34 mouse cellular contexts compared by ENCODE assay signal in genomic region chr11:7933611-7934010, GRCm38 (mm10).
"Had no signal": no experiment of that assay in that cellular context is flagged by ENCODE, and none has a peak within 500 bp of the region (broad histone marks: within the 10 kb centered on the region; RNA-seq: fewer than 3 reads in every experiment).

No protein-coding gene starts in this region.

- H3K4me1 ChIP-seq: heart, embryonic 12.5 days; heart, embryonic 13.5 days; heart, embryonic 15.5 days; hindbrain, embryonic 10.5 days; hindbrain, embryonic 12.5 days; hindbrain, embryonic 13.5 days; hindbrain, embryonic 15.5 days; intestine, embryonic 15.5 days; kidney, embryonic 15.5 days had no signal

- DNase-seq: heart, postnatal 10 days; heart, postnatal 14 days; heart, postnatal 36 days; heart, postnatal 4 days; kidney, adult 11 months; kidney, adult 18-20 months; kidney, adult 2 months; kidney, adult 8-10 months; kidney, adult 9 months; kidney, postnatal 10 days; kidney, postnatal 14 days; kidney, postnatal 25 days; kidney, postnatal 36 days; kidney, postnatal 4 days; layer of hippocampus, adult 9-11 months; layer of hippocampus, postnatal 36 days had no signal

- H3K4me3 ChIP-seq: heart, embryonic 12.5 days; heart, embryonic 13.5 days; heart, embryonic 15.5 days; hindbrain, embryonic 10.5 days; hindbrain, embryonic 12.5 days; hindbrain, embryonic 13.5 days; hindbrain, embryonic 15.5 days; intestine, embryonic 15.5 days; kidney, embryonic 15.5 days; layer of hippocampus, adult 2 months had no signal

- H3K9ac ChIP-seq: heart, embryonic 12.5 days; heart, embryonic 13.5 days; heart, embryonic 15.5 days; hindbrain, embryonic 12.5 days; hindbrain, embryonic 13.5 days; hindbrain, embryonic 14.5 days; hindbrain, embryonic 15.5 days; intestine, embryonic 15.5 days; kidney, embryonic 15.5 days had no signal

- H3K27ac ChIP-seq: heart, embryonic 13.5 days; heart, embryonic 15.5 days; hindbrain, embryonic 10.5 days; hindbrain, embryonic 12.5 days; hindbrain, embryonic 13.5 days; hindbrain, embryonic 14.5 days; hindbrain, embryonic 15.5 days; hindbrain, postnatal 0 days; intestine, embryonic 15.5 days; kidney, embryonic 15.5 days; kidney, postnatal 0 days; layer of hippocampus, adult 2 months had no signal

- H3K9me3 ChIP-seq: heart, embryonic 12.5 days; heart, embryonic 13.5 days; heart, embryonic 15.5 days; hindbrain, embryonic 10.5 days; hindbrain, embryonic 12.5 days; hindbrain, embryonic 13.5 days; hindbrain, embryonic 15.5 days; intestine, embryonic 15.5 days; kidney, embryonic 15.5 days had no signal

- ATAC-seq: hindbrain, embryonic 16.5 days; hindbrain, postnatal 0 days; inflammation-experienced regulatory T-cells, adult 6 months; intestine, embryonic 15.5 days; intestine, embryonic 16.5 days; intestine, postnatal 0 days had no signal

- H3K36me3 ChIP-seq: heart, embryonic 12.5 days; heart, embryonic 13.5 days; heart, embryonic 15.5 days; hindbrain, embryonic 10.5 days; hindbrain, embryonic 12.5 days; hindbrain, embryonic 13.5 days; hindbrain, embryonic 15.5 days; intestine, embryonic 15.5 days; kidney, embryonic 15.5 days had no signal

- H3K4me2 ChIP-seq: heart, embryonic 11.5 days; heart, embryonic 12.5 days; heart, embryonic 13.5 days; heart, embryonic 15.5 days; hindbrain, embryonic 12.5 days; hindbrain, embryonic 13.5 days; hindbrain, embryonic 14.5 days; hindbrain, embryonic 15.5 days; intestine, embryonic 15.5 days; kidney, embryonic 15.5 days had no signal

- H3K27me3 ChIP-seq: heart, embryonic 12.5 days; heart, embryonic 13.5 days; heart, embryonic 15.5 days; hindbrain, embryonic 12.5 days; hindbrain, embryonic 13.5 days; hindbrain, embryonic 15.5 days; intestine, embryonic 15.5 days; kidney, embryonic 15.5 days had no signal
